ENCODE assay signal across 19 mouse cellular contexts in genomic region chr6:37222947-37223510, GRCm38 (mm10).
A peak's percentile ranks its signal among the peaks of the same experiment; 100 is the strongest.
DNase-seq lines count a peak whose midpoint lies in the region; ATAC-seq lines count a peak whose summit lies in the region.
"Had no signal": no experiment of that assay in that cellular context is flagged by ENCODE, and none has a peak within 500 bp of the region (broad histone marks: within the 10 kb centered on the region; RNA-seq: fewer than 3 reads in every experiment).

No protein-coding gene starts in this region.

- no peak overlapping the region for H3K4me3 ChIP-seq in embryonic facial prominence, embryonic 15.5 days (replicated peaks)
- H3K4me3 ChIP-seq in embryonic facial prominence, embryonic 10.5 days: no peak overlapping the region
- H3K4me3 ChIP-seq: forebrain, embryonic 13.5 days; lung, embryonic 15.5 days; midbrain, embryonic 15.5 days had no signal

- WGBS in embryonic facial prominence, embryonic 15.5 days: 47% methylated on average over 7 of the region's 7 CpGs
- 48% methylated on average over 7 of the region's 7 CpGs for WGBS in embryonic facial prominence, embryonic 10.5 days

- intact Hi-C loops in left cerebral cortex, postnatal 25 days (cut with DNase I): no loop called here

- no peaks in the 10 kb centered on the region for H3K9me3 ChIP-seq in embryonic facial prominence, embryonic 15.5 days (replicated peaks)
- H3K9me3 ChIP-seq in embryonic facial prominence, embryonic 10.5 days: no peaks in the 10 kb centered on the region
- H3K9me3 ChIP-seq: forebrain, embryonic 13.5 days; lung, embryonic 15.5 days; midbrain, embryonic 15.5 days had no signal

- no peak overlapping the region for H3K4me2 ChIP-seq in embryonic facial prominence, embryonic 15.5 days (replicated peaks)
- H3K4me2 ChIP-seq: forebrain, embryonic 13.5 days; lung, embryonic 15.5 days; midbrain, embryonic 15.5 days had no signal

- no peak for DNase-seq in embryonic facial prominence, embryonic 10.5 days (ENCODE audit: low spot score)
- DNase-seq in lung, postnatal 25 days (ENCODE audit: low spot score): peak; percentile 5
- no peak for DNase-seq in lung, postnatal 4 days
- DNase-seq in c-Kit-positive CD71-negative TER-119-negative erythroid progenitor cells, embryonic 14.5 days (ENCODE audit: low read depth): peak; percentile 5
- no peak for DNase-seq in left cerebral cortex, postnatal 25 days (ENCODE audit: low spot score in 2 of 2)
- DNase-seq in cerebellum, postnatal 36 days: no peak
- DNase-seq: cerebellum, adult 2 months; heart, postnatal 10 days; kidney, adult 18-20 months; kidney, postnatal 36 days; right cerebral cortex, postnatal 25 days; thymus, adult 2 months had no signal

- H3K27ac ChIP-seq in embryonic facial prominence, embryonic 15.5 days (replicated peaks): no peak overlapping the region
- no peak overlapping the region; the same call in 1 of the 2 replicates for H3K27ac ChIP-seq in embryonic facial prominence, embryonic 10.5 days (replicated peaks)
- H3K27ac ChIP-seq: forebrain, embryonic 13.5 days; lung, embryonic 15.5 days; midbrain, embryonic 15.5 days had no signal

- ATAC-seq in embryonic facial prominence, embryonic 15.5 days (ENCODE audit: insufficient number of reproducible peaks, low FRiP score, low TSS enrichment, low read depth): peak; percentile 19; the same call in 1 of the 2 replicates
- ATAC-seq in megakaryocyte, adult 5-6 weeks (ENCODE audit: poor library complexity, severe bottlenecking): peak; percentile 98
- ATAC-seq: activated CD4-positive, CD25-positive, alpha-beta regulatory T cell, adult 4 months; forebrain, embryonic 13.5 days; hindbrain, embryonic 16.5 days; midbrain, embryonic 15.5 days had no signal

- H3K9ac ChIP-seq in embryonic facial prominence, embryonic 15.5 days: no peak overlapping the region
- H3K9ac ChIP-seq: forebrain, embryonic 13.5 days; lung, embryonic 15.5 days; midbrain, embryonic 15.5 days had no signal

- H3K36me3 ChIP-seq in embryonic facial prominence, embryonic 15.5 days: no peaks in the 10 kb centered on the region
- H3K36me3 ChIP-seq in embryonic facial prominence, embryonic 10.5 days (replicated peaks): no peaks in the 10 kb centered on the region
- H3K36me3 ChIP-seq: lung, embryonic 15.5 days; midbrain, embryonic 15.5 days had no signal

- H3K4me1 ChIP-seq in embryonic facial prominence, embryonic 15.5 days: peaks cover 14% of the 10 kb centered on the region; the same call in 1 of the 2 replicates
- peaks cover 34% of the 10 kb centered on the region for H3K4me1 ChIP-seq in embryonic facial prominence, embryonic 10.5 days

- no peaks in the 10 kb centered on the region for H3K27me3 ChIP-seq in embryonic facial prominence, embryonic 15.5 days
- H3K27me3 ChIP-seq in embryonic facial prominence, embryonic 10.5 days (replicated peaks; ENCODE audit: low read depth, poor library complexity, severe bottlenecking): no peaks in the 10 kb centered on the region
- H3K27me3 ChIP-seq: forebrain, embryonic 13.5 days; lung, embryonic 15.5 days; midbrain, embryonic 15.5 days had no signal

Comparison
In these comparisons a context has a peak if more than half of its experiments do, and no peak if none do; other contexts are left out.
1. DNase-seq: peak in lung, postnatal 25 days (single experiment) and c-Kit-positive CD71-negative TER-119-negative erythroid progenitor cells, embryonic 14.5 days (single experiment); none in embryonic facial prominence, embryonic 10.5 days (single experiment), lung, postnatal 4 days (0 of 2), left cerebral cortex, postnatal 25 days (0 of 2) and cerebellum, postnatal 36 days (0 of 2).